Mouse (Mus musculus) heart, embryonic 11.5 days (tissue): ENCODE results near the gene Amtn. TPM values are rescaled to one million over a fixed set of nuclear protein-coding genes. Genes with fewer than 3 reads are reported as not detected.
"Not testable (repeated sequence)": the region's sequence is repeated elsewhere in the genome, so short reads cannot be mapped to it uniquely, and the experiment has no call there.

Experiments used
- ATAC-seq: fragments of 200-750 bp; cut with Nextera tagmentation; replicated peaks from 2 replicates; pipeline ENCODE4 v1.8.0; 2017; ENCODE audit warnings: moderate library complexity; ENCODE audit not compliant: insufficient number of reproducible peaks, low FRiP score, low TSS enrichment
- H3K27ac ChIP-seq: fragments of 300-500 bp; sonication (generic); 2 replicates; pipeline ENCODE4 v1.5.1; 2014; ENCODE audit warnings: mild to moderate bottlenecking, low read depth, low read length
- H3K27me3 ChIP-seq: fragments of 300-500 bp; sonication (generic); 2 replicates; pipeline ENCODE4 v1.6.1; 2014; ENCODE audit warnings: mild to moderate bottlenecking, low read length, mixed read lengths; ENCODE audit not compliant: control insufficient read depth, insufficient read depth
- H3K36me3 ChIP-seq: fragments of 300-500 bp; sonication (generic); 2 replicates; pipeline ENCODE4 v1.6.1; 2014; ENCODE audit warnings: mild to moderate bottlenecking, low read length, moderate library complexity, mixed read lengths; ENCODE audit not compliant: control insufficient read depth, insufficient read depth
- H3K4me1 ChIP-seq: fragments of 300-500 bp; sonication (generic); 2 replicates; pipeline ENCODE4 v1.6.1; 2014; ENCODE audit warnings: low read length; ENCODE audit not compliant: control insufficient read depth, insufficient read depth
- H3K4me2 ChIP-seq: fragments of 300-500 bp; sonication (generic); 2 replicates; pipeline ENCODE4 v1.6.1; 2014; ENCODE audit warnings: mild to moderate bottlenecking, moderate library complexity
- H3K4me3 ChIP-seq: fragments of 300-500 bp; sonication (generic); 2 replicates; pipeline ENCODE4 v1.5.1; 2014; ENCODE audit warnings: low read depth, low read length
- H3K9ac ChIP-seq: fragments of 300-500 bp; sonication (generic); 2 replicates; pipeline ENCODE4 v1.6.1; 2014; ENCODE audit warnings: mild to moderate bottlenecking, low read depth, low read length, moderate library complexity
- H3K9me3 ChIP-seq: fragments of 300-500 bp; sonication (generic); replicated peaks from 2 replicates; pipeline ENCODE4 v1.6.1; 2016; ENCODE audit warnings: low read length; ENCODE audit not compliant: control insufficient read depth
- WGBS: fragments of 180-500 bp; shearing (Covaris S2); extraction: QIAGEN DNeasy Blood & Tissue Kit; methylation state at CpG from one replicate; pipeline ENCODE4 v1.1.7; 2014; ENCODE audit not compliant: insufficient replicate concordance; 5-methylcytosine and 5-hydroxymethylcytosine counted together
- polyA plus RNA-seq: library from polyadenylated mRNA; unstranded; fragments of >200 nt; fragmentation: Nextera tagmentation; extraction: Ambion mirVana; gene quantifications from 2 replicates; pipeline ENCODE4 v1.2.1, GENCODE M21; 2014

The Amtn gene
- not detected in 2 replicates for polyA plus RNA-seq

GRCm38 (mm10) chr5:88375808-88376207 lies at the start of gene Amtn:
Gene Amtn, plus strand, starts transcription at chr5:88376108.
- no peak for ATAC-seq
- Histone ChIP-seq H3K27me3 (no peaks in the 10 kb centered on the region), H3K9me3 (no peaks in the 10 kb centered on the region), H3K36me3 (no peaks in the 10 kb centered on the region), H3K4me2 (no peak within 1 kb of the TSS), H3K9ac (no peak within 1 kb of the TSS), H3K4me3 (no peak within 1 kb of the TSS), H3K27ac (no peak within 1 kb of the TSS), H3K4me1 (no peaks in the 10 kb centered on the region)
- 70% methylated on average over 4 of the region's 4 CpGs for WGBS

- H3K9ac ChIP-seq, H3K27ac ChIP-seq, ATAC-seq, H3K36me3 ChIP-seq, H3K9me3 ChIP-seq, H3K4me3 ChIP-seq, H3K4me2 ChIP-seq, H3K27me3 ChIP-seq, H3K4me1 ChIP-seq: not testable (repeated sequence)
- 49% methylated on average over 2 of the region's 2 CpGs for WGBS
These were observed 27.4 kb upstream of the Amtn start for GRCm38 (mm10) chr5:88348533-88348932.

- no peak overlapping the region for H3K9ac ChIP-seq
- H3K36me3 ChIP-seq, result no peaks in the 10 kb centered on the region
- no peak for ATAC-seq
- H3K9me3 ChIP-seq, result no peaks in the 10 kb centered on the region
- H3K4me2 ChIP-seq, result no peak overlapping the region
- no peak overlapping the region for H3K27ac ChIP-seq
- WGBS, result 12% methylated on average over 3 of the region's 5 CpGs
- no peaks in the 10 kb centered on the region for H3K27me3 ChIP-seq
- no peak overlapping the region for H3K4me3 ChIP-seq
- H3K4me1 ChIP-seq, result no peaks in the 10 kb centered on the region
These were observed 11.1 kb upstream of the Amtn start for GRCm38 (mm10) chr5:88364768-88365167.

GRCm38 (mm10) chr5:88366886-88367285 lies 9.0 kb upstream of the Amtn start:
- no peaks in the 10 kb centered on the region for H3K36me3 ChIP-seq
- no peaks in the 10 kb centered on the region for H3K27me3 ChIP-seq
- H3K4me2 ChIP-seq, result no peak overlapping the region
- no peak overlapping the region for H3K9ac ChIP-seq
- no peak for ATAC-seq
- H3K4me3 ChIP-seq, result no peak overlapping the region
- 63% methylated on average over 1 of the region's 1 CpGs for WGBS
- H3K9me3 ChIP-seq, result no peaks in the 10 kb centered on the region
- H3K4me1 ChIP-seq, result no peaks in the 10 kb centered on the region
- H3K27ac ChIP-seq, result no peak overlapping the region

- Histone ChIP-seq H3K36me3 (no peaks in the 10 kb centered on the region), H3K27me3 (no peaks in the 10 kb centered on the region), H3K9me3 (no peaks in the 10 kb centered on the region), H3K4me2 (no peak overlapping the region), H3K4me3 (no peak overlapping the region), H3K27ac (no peak overlapping the region), H3K4me1 (no peaks in the 10 kb centered on the region), H3K9ac (no peak overlapping the region)
- ATAC-seq, result peak; percentile 18; the same call in 1 of the 2 replicates
- 62% methylated on average over 6 of the region's 6 CpGs for WGBS
These were observed 5.2 kb upstream of the Amtn start for GRCm38 (mm10) chr5:88370578-88371232.

GRCm38 (mm10) chr5:88372563-88372962 lies 3.3 kb upstream of the Amtn start:
- no peak overlapping the region for H3K9ac ChIP-seq
- no peak overlapping the region for H3K4me2 ChIP-seq
- no peak overlapping the region for H3K4me3 ChIP-seq
- H3K36me3 ChIP-seq, result no peaks in the 10 kb centered on the region
- H3K27ac ChIP-seq, result no peak overlapping the region
- WGBS, result 77% methylated on average over 6 of the region's 6 CpGs
- H3K4me1 ChIP-seq, result no peaks in the 10 kb centered on the region
- ATAC-seq, result no peak
- no peaks in the 10 kb centered on the region for H3K27me3 ChIP-seq
- no peaks in the 10 kb centered on the region for H3K9me3 ChIP-seq

GRCm38 (mm10) chr5:88391960-88392359 lies 16.1 kb downstream of the Amtn start:
- not testable (repeated sequence) for H3K4me1 ChIP-seq, H3K4me2 ChIP-seq, H3K36me3 ChIP-seq, H3K27me3 ChIP-seq, H3K27ac ChIP-seq, H3K9ac ChIP-seq, H3K4me3 ChIP-seq, H3K9me3 ChIP-seq, ATAC-seq
- 74% methylated on average over 2 of the region's 2 CpGs for WGBS

GRCm38 (mm10) chr5:88398581-88398980 lies 22.7 kb downstream of the Amtn start:
- no peaks in the 10 kb centered on the region for H3K4me1 ChIP-seq
- no peak overlapping the region for H3K9ac ChIP-seq
- H3K9me3 ChIP-seq, result no peaks in the 10 kb centered on the region
- no peaks in the 10 kb centered on the region for H3K36me3 ChIP-seq
- WGBS, result 54% methylated on average over 5 of the region's 5 CpGs
- H3K4me2 ChIP-seq, result no peak overlapping the region
- H3K27me3 ChIP-seq, result no peaks in the 10 kb centered on the region
- no peak overlapping the region for H3K27ac ChIP-seq
- H3K4me3 ChIP-seq, result no peak overlapping the region
- ATAC-seq, result no peak

- 10% methylated on average over 6 of the region's 6 CpGs for WGBS
- H3K27me3 ChIP-seq, result no peaks in the 10 kb centered on the region
- no peaks in the 10 kb centered on the region for H3K4me1 ChIP-seq
- H3K36me3 ChIP-seq, result no peaks in the 10 kb centered on the region
- no peak overlapping the region for H3K27ac ChIP-seq
- H3K9me3 ChIP-seq, result no peaks in the 10 kb centered on the region
- no peak for ATAC-seq
- H3K4me2 ChIP-seq, result no peak overlapping the region
- no peak overlapping the region for H3K9ac ChIP-seq
- H3K4me3 ChIP-seq, result no peak overlapping the region
These were observed 23.9 kb downstream of the Amtn start for GRCm38 (mm10) chr5:88399849-88400248.
